Mouse (Mus musculus) kidney, postnatal 0 days (tissue): ENCODE data around the gene Ppp1r18. TPM values are rescaled to one million over a fixed set of nuclear protein-coding genes. Genes with fewer than 3 reads are reported as not detected.
A peak's percentile ranks its signal among the peaks of the same experiment; 100 is the strongest.
"Not testable (repeated sequence)": the region's sequence is repeated elsewhere in the genome, so short reads cannot be mapped to it uniquely, and the experiment has no call there.

ENCODE experiments used
- ATAC-seq: fragments of 200-750 bp; cut with Nextera tagmentation; replicated peaks from 2 replicates; pipeline ENCODE4 v1.8.0; 2017; ENCODE audit warnings: low read depth, moderate number of reproducible peaks, moderate TSS enrichment, moderate library complexity; ENCODE audit not compliant: low FRiP score
- DNase-seq: peaks from one replicate; pipeline ENCODE4 v3.0.0-alpha.2; 2016; ENCODE audit warnings: low spot score
- H3K27ac ChIP-seq: fragments of 300-500 bp; sonication (generic); 2 replicates; pipeline ENCODE4 v1.5.1; 2014; ENCODE audit warnings: mild to moderate bottlenecking
- H3K27me3 ChIP-seq: fragments of 300-500 bp; sonication (generic); 2 replicates; pipeline ENCODE4 v1.6.1; 2014; ENCODE audit warnings: low read length, mixed read lengths; ENCODE audit not compliant: insufficient read depth
- H3K36me3 ChIP-seq: fragments of 300-500 bp; sonication (generic); 2 replicates; pipeline ENCODE4 v1.6.1; 2014; ENCODE audit warnings: low read length, mixed read lengths; ENCODE audit not compliant: insufficient read depth
- H3K4me1 ChIP-seq: fragments of 300-500 bp; sonication (generic); replicated peaks from 2 replicates; pipeline ENCODE4 v1.6.1; 2014; ENCODE audit warnings: antibody characterized with exemption, low read length, mixed read lengths; ENCODE audit not compliant: insufficient read depth
- H3K4me2 ChIP-seq: fragments of 300-500 bp; sonication (generic); 2 replicates; pipeline ENCODE4 v1.6.1; 2014; ENCODE audit warnings: mild to moderate bottlenecking, low read length, moderate library complexity, mixed read lengths
- H3K4me3 ChIP-seq: fragments of 300-500 bp; sonication (generic); replicated peaks from 2 replicates; pipeline ENCODE4 v1.5.1; 2014; ENCODE audit warnings: low read depth, low read length
- H3K9ac ChIP-seq: fragments of 300-500 bp; sonication (generic); 2 replicates; pipeline ENCODE4 v1.6.1; 2014; ENCODE audit warnings: low read depth, low read length
- H3K9me3 ChIP-seq: fragments of 300-500 bp; sonication (generic); replicated peaks from 2 replicates; pipeline ENCODE4 v1.6.1; 2016; ENCODE audit warnings: low read length, inconsistent platforms, mixed read lengths
- CTCF ChIP-seq: IDR thresholded peaks from 2 replicates; pipeline ENCODE4 v1.5.1; 2016; ENCODE audit warnings: antibody characterized with exemption, low read depth, mild to moderate bottlenecking, moderate library complexity
- WGBS: fragments of 180-500 bp; shearing (Covaris S2); extraction: QIAGEN DNeasy Blood & Tissue Kit; methylation state at CpG from one replicate; pipeline ENCODE4 v1.1.7; 2014; 5-methylcytosine and 5-hydroxymethylcytosine counted together
- polyA plus RNA-seq: library from polyadenylated mRNA; unstranded; fragments of >200 nt; fragmentation: Nextera tagmentation; extraction: Ambion mirVana; gene quantifications from 2 replicates; pipeline ENCODE4 v1.2.1, GENCODE M21; 2015

The Ppp1r18 gene
- polyA plus RNA-seq, 1 experiment from 2014 or later: 16.2 TPM

GRCm38 (mm10) chr17:35836178-35836965, 29.0 kb upstream of the Ppp1r18 start:
- Histone ChIP-seq H3K27me3 (no peaks in the 10 kb centered on the region), H3K4me3 (peak overlapping the region; percentile 76), H3K4me1 (peaks cover 13% of the 10 kb centered on the region), H3K9me3 (no peaks in the 10 kb centered on the region), H3K4me2 (peak overlapping the region; percentile 83), H3K9ac (peak overlapping the region; percentile 78), H3K36me3 (peaks cover 31% of the 10 kb centered on the region), H3K27ac (peak overlapping the region; percentile 88)
- ATAC-seq (peak; percentile 9), DNase-seq (peak; percentile 96)
- WGBS: 5% methylated on average over 24 of the region's 24 CpGs
- TF ChIP-seq CTCF: peak; percentile 94

- whole genome bisulfite sequencing: under 1% methylated on average over 21 of the region's 25 CpGs
- no peak for TF ChIP-seq CTCF
- Histone ChIP-seq H3K9me3 (no peaks in the 10 kb centered on the region), H3K36me3 (peaks cover 31% of the 10 kb centered on the region), H3K4me2 (peak overlapping the region; percentile 83), H3K27ac (peak overlapping the region; percentile 88), H3K4me3 (peak overlapping the region; percentile 76), H3K9ac (peak overlapping the region; percentile 78), H3K27me3 (no peaks in the 10 kb centered on the region), H3K4me1 (peaks cover 13% of the 10 kb centered on the region)
- ATAC-seq (peak; percentile 2; the same call in 1 of the 2 replicates), DNase-seq (peak; percentile 93)
Observed at GRCm38 (mm10) chr17:35836991-35837422, 28.4 kb upstream of the Ppp1r18 start.

DNA sequence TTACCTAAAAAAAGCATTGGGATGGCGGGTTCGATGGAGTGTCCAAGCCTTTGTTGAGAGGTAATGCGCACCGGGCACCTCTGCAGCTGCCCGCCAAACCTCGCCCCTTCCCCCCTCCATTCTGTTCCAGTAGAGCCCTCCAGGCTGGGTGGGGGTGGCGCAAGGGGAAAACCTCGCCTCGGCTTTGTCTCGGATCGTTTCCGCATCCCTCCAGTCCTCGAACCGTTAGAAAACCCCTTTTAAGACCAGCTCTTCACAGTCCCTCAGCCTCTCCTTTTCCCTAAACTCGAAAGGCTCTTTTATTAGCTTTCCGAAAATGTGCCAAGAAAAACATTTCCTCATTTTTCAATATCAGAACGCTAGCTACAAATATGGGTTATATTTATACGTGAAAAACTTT, 27.9 kb upstream of the Ppp1r18 start:
- Histone ChIP-seq H3K9ac (peak overlapping the region; percentile 78), H3K4me2 (peak overlapping the region; percentile 83), H3K4me1 (peaks cover 13% of the 10 kb centered on the region), H3K27me3 (no peaks in the 10 kb centered on the region), H3K9me3 (no peaks in the 10 kb centered on the region), H3K4me3 (peak overlapping the region; percentile 76), H3K36me3 (peaks cover 28% of the 10 kb centered on the region), H3K27ac (peak overlapping the region; percentile 88)
- 0% methylated on average over 18 of the region's 18 CpGs for WGBS
- no peak for ATAC-seq
- TF ChIP-seq CTCF: no peak
- peak; percentile 79 for DNase-seq

- peaks cover 27% of the 10 kb centered on the region for H3K36me3 ChIP-seq
- H3K27me3 ChIP-seq: no peaks in the 10 kb centered on the region
- peak; percentile 99 for DNase-seq
- H3K4me1 ChIP-seq: peaks cover 13% of the 10 kb centered on the region
- H3K9me3 ChIP-seq: no peaks in the 10 kb centered on the region
- H3K27ac ChIP-seq: peak within 1 kb of the TSS; percentile 88
- peak; percentile 72 for ATAC-seq
- peak within 1 kb of the TSS; percentile 83 for H3K4me2 ChIP-seq
- H3K9ac ChIP-seq: peak within 1 kb of the TSS; percentile 78
- no peak for TF ChIP-seq CTCF
- H3K4me3 ChIP-seq: peak within 1 kb of the TSS; percentile 76
- under 1% methylated on average over 29 of the region's 29 CpGs for whole genome bisulfite sequencing
Observed at GRCm38 (mm10) chr17:35838122-35838544, 27.3 kb upstream of the Ppp1r18 start, which contains the start of gene Tubb5. Tubb5 (minus strand) TSS chr17:35838306.

DNA sequence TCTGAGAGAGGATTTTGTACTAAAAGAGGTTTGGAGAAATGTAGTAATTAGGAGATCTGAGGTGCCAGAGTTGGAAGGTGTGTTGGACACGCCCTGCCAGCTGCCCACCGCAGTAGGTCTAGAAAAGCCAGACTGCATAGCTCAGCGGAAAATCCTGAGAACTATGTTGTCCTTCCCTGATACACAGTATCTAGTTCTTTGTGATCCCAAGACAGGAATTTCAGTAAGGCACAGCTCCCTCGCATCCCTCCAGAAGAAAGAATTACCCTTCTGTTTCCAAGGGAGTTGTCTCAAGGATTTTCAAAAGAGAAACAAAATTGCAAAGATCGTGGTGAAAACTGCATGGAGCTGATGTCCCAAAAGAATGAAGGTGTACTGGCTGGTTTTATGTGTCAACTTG, 26.8 kb upstream of the Ppp1r18 start:
- H3K4me1 ChIP-seq: peaks cover 13% of the 10 kb centered on the region
- H3K9ac ChIP-seq: peak overlapping the region; percentile 78; the same call in 1 of the 2 replicates
- H3K27ac ChIP-seq: peak overlapping the region; percentile 78; the same call in 1 of the 2 replicates
- TF ChIP-seq CTCF: no peak
- H3K9me3 ChIP-seq: no peaks in the 10 kb centered on the region
- H3K4me2 ChIP-seq: peak overlapping the region; percentile 83
- DNase-seq (no peak), ATAC-seq (no peak)
- peak overlapping the region; percentile 76 for H3K4me3 ChIP-seq
- peaks cover 23% of the 10 kb centered on the region for H3K36me3 ChIP-seq
- H3K27me3 ChIP-seq: no peaks in the 10 kb centered on the region
- 2% methylated on average over 5 of the region's 5 CpGs for WGBS

DNA sequence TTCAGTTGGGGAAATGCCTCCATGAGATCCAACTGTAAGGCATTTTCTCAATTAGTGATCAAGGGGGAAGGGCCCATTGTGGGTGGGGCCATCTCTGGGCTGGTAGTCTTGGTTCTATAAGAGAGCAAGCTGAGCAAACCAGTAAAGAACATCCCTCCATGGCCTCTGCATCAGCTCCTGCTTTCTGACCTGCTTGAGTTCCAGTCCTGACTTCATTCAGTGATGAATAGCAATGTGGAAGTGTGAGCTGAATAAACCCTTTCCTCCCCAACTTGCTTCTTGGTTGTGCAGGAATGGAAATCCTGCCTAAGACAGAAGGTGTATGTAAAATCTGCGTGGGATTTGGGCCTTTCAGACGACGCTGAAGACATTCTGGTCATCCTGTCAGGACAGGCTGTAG, 26.4 kb upstream of the Ppp1r18 start:
- peak overlapping the region; percentile 76; the same call in 1 of the 2 replicates for H3K4me3 ChIP-seq
- not testable (repeated sequence) for DNase-seq, H3K27me3 ChIP-seq, H3K9me3 ChIP-seq, ATAC-seq
- peak overlapping the region; percentile 78 for H3K27ac ChIP-seq
- H3K4me1 ChIP-seq: peaks cover 13% of the 10 kb centered on the region
- peak overlapping the region; percentile 83 for H3K4me2 ChIP-seq
- H3K9ac ChIP-seq: 0 out of 2 replicates have a peak overlapping the region, but pooled peaks have one; percentile 78
- H3K36me3 ChIP-seq: peaks cover 18% of the 10 kb centered on the region
- WGBS: 45% methylated on average over 3 of the region's 3 CpGs
